Mouse (Mus musculus) small intestine, adult 2 months (tissue): ENCODE results near the gene Slc5a11.

ENCODE experiments used
- CTCF ChIP-seq: fragments of 200-500 bp; IDR thresholded peaks from 2 replicates; pipeline ENCODE4 v1.5.1; 2012; ENCODE audit warnings: low read depth, mild to moderate bottlenecking, control low read depth, inconsistent platforms, low read length, moderate library complexity, mixed read lengths; ENCODE audit not compliant: insufficient replicate concordance, insufficient read length; ENCODE audit errors: extremely low read depth
- POLR2A ChIP-seq: fragments of 200-500 bp; IDR thresholded peaks from 2 replicates; pipeline ENCODE4 v1.6.1; 2012; ENCODE audit warnings: low read depth, mild to moderate bottlenecking, control low read depth, inconsistent platforms, low read length, moderate library complexity

- TF ChIP-seq POLR2A (no peak), CTCF (no peak)
Observed at GRCm38 (mm10) chr7:123322452-123323121, 108.0 kb downstream of the Slc5a11 start.
